Mouse (Mus musculus) neural tube, embryonic 12.5 days (tissue): ENCODE measurements at regions not wholly inside any gene's neighbourhood (a gene's known extent, or its start where the extent isn't known, plus 50 kb on each side); places are given as distances from the start of the nearest gene placed in this dataset.

Experiments
- ATAC-seq: fragments of 200-750 bp; cut with Nextera tagmentation; 2 replicates; pipeline ENCODE4 v1.8.0; 2017; ENCODE audit warnings: low read depth, mild to moderate bottlenecking, moderate TSS enrichment, moderate library complexity; ENCODE audit not compliant: low FRiP score
- H3K27ac ChIP-seq: fragments of 300-500 bp; sonication (generic); 2 replicates; pipeline ENCODE4 v1.5.1; 2016
- H3K27me3 ChIP-seq: fragments of 300-500 bp; sonication (generic); replicated peaks from 2 replicates; pipeline ENCODE4 v1.6.1; 2016; ENCODE audit warnings: mild to moderate bottlenecking
- H3K36me3 ChIP-seq: fragments of 300-500 bp; sonication (generic); 2 replicates; pipeline ENCODE4 v1.6.1; 2016; ENCODE audit warnings: mild to moderate bottlenecking
- H3K4me1 ChIP-seq: fragments of 300-500 bp; sonication (generic); 2 replicates; pipeline ENCODE4 v1.6.1; 2016
- H3K4me2 ChIP-seq: fragments of 300-500 bp; sonication (generic); replicated peaks from 2 replicates; pipeline ENCODE4 v1.6.1; 2016; ENCODE audit warnings: mild to moderate bottlenecking
- H3K4me3 ChIP-seq: fragments of 300-500 bp; sonication (generic); 2 replicates; pipeline ENCODE4 v1.5.1; 2016
- H3K9ac ChIP-seq: fragments of 300-500 bp; sonication (generic); 2 replicates; pipeline ENCODE4 v1.6.1; 2016; ENCODE audit warnings: mild to moderate bottlenecking
- H3K9me3 ChIP-seq: fragments of 300-500 bp; sonication (generic); 2 replicates; pipeline ENCODE4 v1.6.1; 2016; ENCODE audit warnings: mild to moderate bottlenecking
- WGBS: fragments of 180-500 bp; shearing (Covaris S2); methylation state at CpG from one replicate; pipeline ENCODE4 v1.1.7; 2016; 5-methylcytosine and 5-hydroxymethylcytosine counted together

DNA sequence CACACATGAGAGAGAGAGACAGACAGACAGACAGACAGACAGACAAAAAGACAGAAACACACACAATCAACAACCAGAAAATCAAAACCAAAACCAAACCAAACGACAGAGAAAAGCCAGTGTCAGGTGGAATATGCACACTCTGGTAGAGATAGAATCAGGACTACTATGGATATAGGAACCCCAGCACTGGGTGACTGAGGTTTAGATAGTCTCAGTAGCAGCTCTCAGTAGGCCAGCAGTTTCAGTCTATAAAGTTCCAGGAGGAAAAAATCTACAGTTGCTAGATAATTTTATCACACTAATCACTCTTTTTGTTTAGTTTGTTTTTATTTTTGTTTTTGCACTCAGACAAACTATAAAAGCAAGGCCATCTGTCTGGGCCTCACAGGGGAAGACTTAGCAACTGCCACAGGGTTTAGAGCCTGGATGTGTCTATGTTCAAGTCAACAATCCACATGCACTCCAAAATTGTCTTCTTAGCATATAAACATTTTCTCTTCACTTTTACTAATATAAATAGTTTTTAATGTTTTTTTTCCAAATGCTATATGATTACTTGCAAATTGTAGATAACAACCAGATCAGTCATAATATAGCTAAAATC, 718.2 kb downstream of the Trim52 start:
- H3K9me3 ChIP-seq, result no peaks in the 10 kb centered on the region
- H3K27me3 ChIP-seq, result no peaks in the 10 kb centered on the region
- H3K27ac ChIP-seq, result no peak overlapping the region
- H3K4me3 ChIP-seq, result no peak overlapping the region
- no peak for ATAC-seq
- H3K9ac ChIP-seq, result no peak overlapping the region
- WGBS, result 73% methylated on average over 1 of the region's 1 CpGs
- no peaks in the 10 kb centered on the region for H3K4me1 ChIP-seq
- no peak overlapping the region for H3K4me2 ChIP-seq
- H3K36me3 ChIP-seq, result no peaks in the 10 kb centered on the region

DNA sequence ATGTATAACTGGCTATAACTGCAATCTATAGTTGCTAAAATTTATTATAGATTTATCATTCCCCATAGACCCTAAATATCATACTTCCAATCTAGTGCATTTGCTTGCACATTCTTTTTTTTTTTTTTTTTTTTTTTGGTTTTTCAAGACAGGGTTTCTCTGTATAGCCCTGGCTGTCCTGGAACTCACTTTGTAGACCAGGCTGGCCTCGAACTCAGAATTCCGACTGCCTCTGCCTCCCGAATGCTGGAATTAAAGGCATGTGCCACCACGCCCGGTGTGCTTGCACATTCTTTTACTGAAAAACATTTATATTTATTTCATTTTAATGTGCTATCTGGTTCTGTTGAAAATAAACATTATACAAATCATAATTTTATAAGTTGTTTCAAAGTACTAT, 729.7 kb downstream of the Trim52 start:
- Histone ChIP-seq H3K27me3 (no peaks in the 10 kb centered on the region), H3K27ac (no peak overlapping the region), H3K4me3 (no peak overlapping the region), H3K4me1 (no peaks in the 10 kb centered on the region), H3K36me3 (no peaks in the 10 kb centered on the region), H3K9ac (no peak overlapping the region), H3K9me3 (no peaks in the 10 kb centered on the region), H3K4me2 (no peak overlapping the region)
- WGBS, result 84% methylated on average over 5 of the region's 5 CpGs
- peak; percentile 38; the same call in 1 of the 2 replicates for ATAC-seq

DNA sequence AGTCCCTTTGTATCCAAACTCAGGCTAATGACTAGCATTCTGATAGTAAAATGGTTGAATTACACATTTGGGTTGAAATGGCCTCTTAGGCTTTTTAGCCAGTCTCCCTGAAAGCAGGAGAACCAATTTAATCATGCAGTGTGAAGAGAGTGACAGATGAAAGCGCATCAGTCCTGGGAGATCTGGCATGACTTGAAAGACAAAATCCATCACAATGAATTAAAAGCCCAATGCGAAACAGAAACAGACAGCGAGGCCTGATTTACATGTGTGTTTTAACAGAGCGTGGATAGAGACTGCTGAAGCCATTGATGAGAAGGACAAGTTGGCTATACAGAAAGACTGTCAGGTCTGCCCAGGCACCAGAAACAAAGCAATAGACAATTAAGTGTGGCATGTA, 730.2 kb downstream of the Trim52 start:
- peak; percentile 85 for ATAC-seq
- Histone ChIP-seq H3K27me3 (no peaks in the 10 kb centered on the region), H3K36me3 (no peaks in the 10 kb centered on the region), H3K9me3 (no peaks in the 10 kb centered on the region), H3K4me2 (no peak overlapping the region), H3K9ac (no peak overlapping the region), H3K27ac (no peak overlapping the region), H3K4me3 (no peak overlapping the region), H3K4me1 (no peaks in the 10 kb centered on the region)
- 23% methylated on average over 4 of the region's 4 CpGs for WGBS
